Mouse (Mus musculus) lung, adult 2 months (tissue): ENCODE measurements around the gene Dpp6.

Experiments used
- CTCF ChIP-seq: fragments of 200-500 bp; IDR thresholded peaks from 2 replicates; pipeline ENCODE4 v1.5.1; 2011; ENCODE audit warnings: mild to moderate bottlenecking, low read length, control low read depth; ENCODE audit not compliant: insufficient read depth
- POLR2A ChIP-seq: fragments of 200-500 bp; IDR thresholded peaks from 2 replicates; pipeline ENCODE4 v1.6.1; 2011; ENCODE audit warnings: low read depth, mild to moderate bottlenecking, control low read depth, low read length, borderline replicate concordance; ENCODE audit errors: extremely low read depth

GRCm38 (mm10) chr5:27635941-27636340 lies 818.9 kb downstream of the Dpp6 start:
- no peak for TF ChIP-seq POLR2A
- TF ChIP-seq CTCF, result no peak
